Mouse (Mus musculus): Measurements from ENCODE around the gene Focad. TPM values are rescaled to one million over a fixed set of nuclear protein-coding genes. Genes with fewer than 3 reads are reported as not detected.

Gene Focad
- polyA plus RNA-seq, 1 experiment, result 4.7 TPM

DNA sequence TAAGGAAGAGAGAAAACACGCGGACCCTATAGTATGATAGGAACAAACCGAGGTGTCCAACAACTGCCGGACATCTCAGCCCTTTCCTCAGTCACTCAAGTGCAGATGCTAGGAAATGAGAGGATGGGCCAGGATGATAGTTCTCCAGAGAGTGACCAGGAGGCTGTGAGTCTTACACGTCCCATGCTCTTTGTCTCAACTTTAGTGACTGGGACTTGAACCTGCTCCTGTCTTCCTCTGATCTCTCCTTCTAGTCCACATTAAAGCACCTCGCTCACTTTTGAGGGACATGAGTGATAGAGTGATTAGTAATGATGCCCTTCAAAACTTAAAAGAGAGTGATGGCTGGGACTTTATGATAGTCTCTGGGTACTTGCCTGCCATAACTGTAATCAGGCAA is 114.2 kb downstream of the Focad start:
- 95% methylated on average over 6 of the region's 6 CpGs for WGBS
- no peak for TF ChIP-seq POLR2A (IDR thresholded peaks at IDR 0.05; ENCODE audit: low read depth, low read length)
- no peak for TF ChIP-seq CTCF (IDR thresholded peaks at IDR 0.05; ENCODE audit: extremely low read depth, insufficient read depth, insufficient read length, insufficient replicate concordance)
- DNase-seq (ENCODE audit: low read depth in 1 of 2, low spot score in 2 of 2), result no peak
- Histone ChIP-seq H3K4me1 (ENCODE audit: control insufficient read depth, insufficient read depth, insufficient read length) (no peaks in the 10 kb centered on the region), H3K27ac (ENCODE audit: insufficient read depth, low read length) (no peak overlapping the region), H3K36me3 (ENCODE audit: control insufficient read depth, insufficient read depth, low read length) (no peaks in the 10 kb centered on the region), H3K27me3 (ENCODE audit: control insufficient read depth, insufficient read depth, low read length) (no peaks in the 10 kb centered on the region), H3K4me3 (ENCODE audit: extremely low read depth, insufficient read depth, insufficient read length) (no peak overlapping the region)

- TF ChIP-seq CTCF (IDR thresholded peaks at IDR 0.05; ENCODE audit: extremely low read depth, insufficient read depth, insufficient read length, insufficient replicate concordance) (no peak), POLR2A (IDR thresholded peaks at IDR 0.05; ENCODE audit: low read depth, low read length) (no peak)
- Histone ChIP-seq H3K27me3 (ENCODE audit: control insufficient read depth, insufficient read depth, low read length) (no peaks in the 10 kb centered on the region), H3K4me3 (ENCODE audit: extremely low read depth, insufficient read depth, insufficient read length) (no peak overlapping the region), H3K4me1 (ENCODE audit: control insufficient read depth, insufficient read depth, insufficient read length) (no peaks in the 10 kb centered on the region), H3K36me3 (ENCODE audit: control insufficient read depth, insufficient read depth, low read length) (no peaks in the 10 kb centered on the region), H3K27ac (ENCODE audit: insufficient read depth, low read length) (no peak overlapping the region)
- 84% methylated on average over 3 of the region's 3 CpGs for WGBS
- no peak for DNase-seq (ENCODE audit: low read depth in 1 of 2, low spot score in 2 of 2)
Measured at GRCm38 (mm10) chr4:88209351-88209814, 115.0 kb downstream of the Focad start.

- Histone ChIP-seq H3K36me3 (ENCODE audit: control insufficient read depth, insufficient read depth, low read length) (no peaks in the 10 kb centered on the region), H3K27ac (ENCODE audit: insufficient read depth, low read length) (no peak overlapping the region), H3K27me3 (ENCODE audit: control insufficient read depth, insufficient read depth, low read length) (no peaks in the 10 kb centered on the region), H3K4me1 (ENCODE audit: control insufficient read depth, insufficient read depth, insufficient read length) (no peaks in the 10 kb centered on the region), H3K4me3 (ENCODE audit: extremely low read depth, insufficient read depth, insufficient read length) (no peak overlapping the region)
- no peak for DNase-seq (ENCODE audit: low read depth in 1 of 2, low spot score in 2 of 2)
- WGBS, result 92% methylated on average over 6 of the region's 6 CpGs
- TF ChIP-seq CTCF (IDR thresholded peaks at IDR 0.05; ENCODE audit: extremely low read depth, insufficient read depth, insufficient read length, insufficient replicate concordance) (no peak), POLR2A (IDR thresholded peaks at IDR 0.05; ENCODE audit: low read depth, low read length) (no peak)
Measured at GRCm38 (mm10) chr4:88210602-88211001, 116.2 kb downstream of the Focad start.

GRCm38 (mm10) chr4:88211200-88211885 is 116.9 kb downstream of the Focad start:
- Histone ChIP-seq H3K36me3 (ENCODE audit: control insufficient read depth, insufficient read depth, low read length) (no peaks in the 10 kb centered on the region), H3K4me3 (ENCODE audit: extremely low read depth, insufficient read depth, insufficient read length) (no peak overlapping the region), H3K27ac (ENCODE audit: insufficient read depth, low read length) (no peak overlapping the region), H3K4me1 (ENCODE audit: control insufficient read depth, insufficient read depth, insufficient read length) (no peaks in the 10 kb centered on the region), H3K27me3 (ENCODE audit: control insufficient read depth, insufficient read depth, low read length) (no peaks in the 10 kb centered on the region)
- 88% methylated on average over 2 of the region's 2 CpGs for WGBS
- TF ChIP-seq POLR2A (IDR thresholded peaks at IDR 0.05; ENCODE audit: low read depth, low read length) (no peak), CTCF (IDR thresholded peaks at IDR 0.05; ENCODE audit: extremely low read depth, insufficient read depth, insufficient read length, insufficient replicate concordance) (no peak)
- DNase-seq (ENCODE audit: low read depth in 1 of 2, low spot score in 2 of 2), result no peak

GRCm38 (mm10) chr4:88213895-88214294 is 119.5 kb downstream of the Focad start:
- WGBS, result 91% methylated on average over 3 of the region's 3 CpGs
- no peaks in the 10 kb centered on the region for H3K27me3 ChIP-seq (ENCODE audit: control insufficient read depth, insufficient read depth, low read length)
- TF ChIP-seq CTCF (IDR thresholded peaks at IDR 0.05; ENCODE audit: extremely low read depth, insufficient read depth, insufficient read length, insufficient replicate concordance), result no peak
- no peak for TF ChIP-seq POLR2A (IDR thresholded peaks at IDR 0.05; ENCODE audit: low read depth, low read length)
- H3K4me3 ChIP-seq (ENCODE audit: extremely low read depth, insufficient read depth, insufficient read length), result no peak overlapping the region
- H3K4me1 ChIP-seq (ENCODE audit: control insufficient read depth, insufficient read depth, insufficient read length), result no peaks in the 10 kb centered on the region
- H3K36me3 ChIP-seq (ENCODE audit: control insufficient read depth, insufficient read depth, low read length), result no peaks in the 10 kb centered on the region
- no peak overlapping the region for H3K27ac ChIP-seq (ENCODE audit: insufficient read depth, low read length)
- DNase-seq (ENCODE audit: low read depth in 1 of 2, low spot score in 2 of 2), result no peak

GRCm38 (mm10) chr4:88218286-88218685 is 123.9 kb downstream of the Focad start:
- no peaks in the 10 kb centered on the region for H3K27me3 ChIP-seq (ENCODE audit: control insufficient read depth, insufficient read depth, low read length)
- no peaks in the 10 kb centered on the region for H3K36me3 ChIP-seq (ENCODE audit: control insufficient read depth, insufficient read depth, low read length)
- DNase-seq (ENCODE audit: low read depth in 1 of 2, low spot score in 2 of 2), result no peak
- no peak overlapping the region for H3K4me3 ChIP-seq (ENCODE audit: extremely low read depth, insufficient read depth, insufficient read length)
- no peak for TF ChIP-seq POLR2A (IDR thresholded peaks at IDR 0.05; ENCODE audit: low read depth, low read length)
- no peak for TF ChIP-seq CTCF (IDR thresholded peaks at IDR 0.05; ENCODE audit: extremely low read depth, insufficient read depth, insufficient read length, insufficient replicate concordance)
- 93% methylated on average over 6 of the region's 6 CpGs for WGBS
- no peaks in the 10 kb centered on the region for H3K4me1 ChIP-seq (ENCODE audit: control insufficient read depth, insufficient read depth, insufficient read length)
- no peak overlapping the region for H3K27ac ChIP-seq (ENCODE audit: insufficient read depth, low read length)

GRCm38 (mm10) chr4:88218797-88219196 is 124.4 kb downstream of the Focad start:
- no peak for DNase-seq (ENCODE audit: low read depth in 1 of 2, low spot score in 2 of 2)
- TF ChIP-seq POLR2A (IDR thresholded peaks at IDR 0.05; ENCODE audit: low read depth, low read length), result no peak
- TF ChIP-seq CTCF (IDR thresholded peaks at IDR 0.05; ENCODE audit: extremely low read depth, insufficient read depth, insufficient read length, insufficient replicate concordance), result no peak
- Histone ChIP-seq H3K4me3 (ENCODE audit: extremely low read depth, insufficient read depth, insufficient read length) (no peak overlapping the region), H3K36me3 (ENCODE audit: control insufficient read depth, insufficient read depth, low read length) (no peaks in the 10 kb centered on the region), H3K27me3 (ENCODE audit: control insufficient read depth, insufficient read depth, low read length) (no peaks in the 10 kb centered on the region), H3K27ac (ENCODE audit: insufficient read depth, low read length) (no peak overlapping the region), H3K4me1 (ENCODE audit: control insufficient read depth, insufficient read depth, insufficient read length) (no peaks in the 10 kb centered on the region)
- WGBS, result 71% methylated on average over 2 of the region's 2 CpGs

All from spleen, adult 2 months (tissue).